Mouse (Mus musculus): Measurements from ENCODE around the gene Gm20538. TPM values are rescaled to one million over a fixed set of nuclear protein-coding genes. Genes with fewer than 3 reads are reported as not detected.

The Gm20538 gene
- total RNA-seq, 2 experiments from 2014 or later = not detected

- TF ChIP-seq CTCF (IDR thresholded peaks at IDR 0.05) = peak; percentile 99
- Histone ChIP-seq H3K4me3 (peak within 1 kb of the TSS; percentile 79), H3K27ac (peak within 1 kb of the TSS; percentile 64)
- DNase-seq (ENCODE audit: extremely low spot score in 1 of 2, low spot score in 2 of 2) = peak; percentile 92
- intact Hi-C loops (cut with DNase I) = no loop called here
These were observed 10.1 kb upstream of the Gm20538 start, which contains the start of gene Hif1an for GRCm38 (mm10) chr19:44562652-44563206. Hif1an (plus strand) TSS chr19:44562850.

DNA sequence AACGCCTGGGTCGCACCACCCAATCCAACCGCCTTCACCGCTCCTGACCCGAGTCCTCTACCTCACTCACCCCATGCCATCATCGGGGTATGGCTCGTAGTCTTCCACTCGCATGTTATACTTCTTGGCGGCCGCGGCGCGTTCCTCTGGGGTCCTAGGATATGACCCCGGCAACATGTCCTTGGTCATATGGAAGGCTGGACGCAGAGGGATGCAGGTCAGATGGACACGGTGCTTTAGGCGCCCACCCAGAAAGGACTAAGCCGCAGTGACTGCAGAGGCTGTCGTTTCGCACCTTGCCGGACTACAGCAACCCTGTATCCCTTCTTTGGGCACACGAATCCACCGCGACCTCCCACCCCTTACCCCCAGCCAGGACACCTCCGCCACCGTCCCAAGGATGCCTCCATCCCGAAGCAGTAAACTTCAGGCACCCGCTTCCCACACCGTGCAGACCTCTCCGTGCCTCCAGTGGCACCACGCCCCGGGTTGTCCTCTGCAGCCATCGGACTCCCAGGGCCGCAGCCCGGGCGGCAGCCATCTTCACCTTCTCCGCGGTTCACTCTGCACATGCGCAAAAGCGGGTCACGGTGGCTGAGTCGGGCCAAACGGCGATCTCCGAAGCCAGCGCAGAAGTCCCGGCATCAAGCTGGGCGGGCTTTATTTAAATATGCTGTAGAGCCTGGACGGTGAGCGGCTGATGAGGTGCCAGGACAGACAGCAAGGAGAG is 2.4 kb upstream of the Gm20538 start, which contains the start of gene Ndufb8:
Ndufb8 (minus strand) TSS at position 580 of the 730 bp plus-strand sequence.
- peak; percentile 94 to 98 for DNase-seq (ENCODE audit: extremely low spot score in 1 of 2, low spot score in 2 of 2)
- peak within 1 kb of the TSS; percentile 85 for H3K4me3 ChIP-seq
- no peak for TF ChIP-seq CTCF (IDR thresholded peaks at IDR 0.05)
- peak within 1 kb of the TSS; percentile 87 for H3K27ac ChIP-seq
- intact Hi-C loops (cut with DNase I) = no loop called here

GRCm38 (mm10) chr19:44554490-44554860 is 1.8 kb upstream of the Gm20538 start:
- no peak for TF ChIP-seq CTCF (IDR thresholded peaks at IDR 0.05)
- intact Hi-C loops (cut with DNase I) = no loop called here
- Histone ChIP-seq H3K4me3 (peak overlapping the region; percentile 85), H3K27ac (peak overlapping the region; percentile 87)
- peak in 1 of 2 experiments; percentile 20 for DNase-seq (ENCODE audit: extremely low spot score in 1 of 2, low spot score in 2 of 2)

GRCm38 (mm10) chr19:44553286-44553685 is 655 bp upstream of the Gm20538 start:
- H3K4me3 ChIP-seq = no peak overlapping the region

DNA sequence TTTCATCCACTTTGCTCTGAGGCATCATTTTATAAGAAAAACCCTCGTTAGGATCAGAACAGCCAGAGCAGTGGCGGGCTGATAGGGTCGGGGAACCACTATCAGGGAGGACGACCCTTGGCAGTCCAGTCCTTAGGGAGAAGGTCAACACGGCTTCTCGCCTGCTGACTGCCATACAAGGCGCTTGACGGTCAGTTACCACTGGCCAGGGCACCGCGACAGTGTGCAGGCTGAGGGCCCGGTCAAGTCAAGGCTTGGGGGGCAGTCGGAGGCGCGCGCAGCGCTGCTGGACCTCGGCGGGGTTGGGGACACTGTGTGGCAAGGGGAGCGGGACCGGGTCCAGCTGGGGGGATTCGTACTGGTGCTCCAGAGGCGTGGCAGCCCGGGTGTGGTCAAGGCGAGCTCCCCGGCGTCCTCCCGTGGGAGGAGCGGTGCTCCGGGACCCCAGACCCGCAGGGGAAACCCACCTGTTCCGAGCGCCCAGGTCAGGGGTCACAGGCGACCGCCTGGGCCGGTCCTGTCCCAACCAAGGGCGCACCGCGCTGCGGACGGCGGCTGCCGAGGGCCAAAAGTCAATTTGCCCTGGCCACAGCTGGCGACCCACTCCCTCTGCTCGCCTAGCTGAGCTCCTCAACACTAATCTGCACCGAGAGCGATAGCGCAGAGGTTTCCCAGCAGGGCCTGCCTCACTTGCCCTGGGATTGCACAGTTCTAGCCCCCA is 7.2 kb downstream of the Gm20538 start, which contains the start of gene Sec31b:
Sec31b (minus strand) TSS at position 544 of the 721 bp plus-strand sequence.
- no peak for TF ChIP-seq CTCF (IDR thresholded peaks at IDR 0.05)
- DNase-seq (ENCODE audit: extremely low spot score in 1 of 2, low spot score in 2 of 2) = peak in 1 of 2 experiments; percentile 17
- Histone ChIP-seq H3K27ac (no peak within 1 kb of the TSS), H3K4me3 (peak within 1 kb of the TSS; percentile 42)
- intact Hi-C loops (cut with DNase I) = loop anchor here (2.0 to 5.0 kb wide), 2 partner anchors 173 to 298 kb away; no protein-coding TSS in a partner anchor

More at GRCm38 (mm10) chr19:44553286-44553685, 655 bp upstream of the Gm20538 start:
- TF ChIP-seq CTCF (IDR thresholded peaks at IDR 0.05) = no peak
- intact Hi-C loops (cut with DNase I) = no loop called here
- H3K27ac ChIP-seq = no peak overlapping the region
- DNase-seq (ENCODE audit: extremely low spot score in 1 of 2, low spot score in 2 of 2) = no peak

DNA sequence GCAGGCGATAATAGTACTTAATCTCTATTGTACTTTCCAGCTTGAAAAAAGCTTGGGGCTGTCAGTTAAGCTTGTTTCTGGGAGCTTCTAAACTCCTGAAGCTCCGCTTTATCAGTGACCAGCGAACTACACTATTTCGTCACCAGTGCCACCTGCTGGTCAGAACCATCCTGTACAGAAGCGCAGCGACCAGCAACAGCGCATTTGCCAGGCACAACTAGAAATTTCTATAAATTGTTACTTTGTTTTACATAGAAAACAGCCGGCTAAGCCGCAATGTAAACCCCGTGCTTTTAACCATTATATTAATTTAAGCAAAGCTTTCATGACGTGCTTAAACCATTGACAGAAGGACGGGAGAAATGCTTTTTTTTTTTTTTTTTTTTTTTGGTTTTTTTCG is 7.9 kb downstream of the Gm20538 start:
- peak; percentile 79 for TF ChIP-seq CTCF (IDR thresholded peaks at IDR 0.05)
- peak; percentile 58 to 64 for DNase-seq (ENCODE audit: extremely low spot score in 1 of 2, low spot score in 2 of 2)
- intact Hi-C loops (cut with DNase I) = loop anchor here (2.0 to 5.0 kb wide), 2 partner anchors 172 to 297 kb away; no protein-coding TSS in a partner anchor
- no peak overlapping the region for H3K4me3 ChIP-seq
- no peak overlapping the region for H3K27ac ChIP-seq

- Histone ChIP-seq H3K4me3 (no peak overlapping the region), H3K27ac (no peak overlapping the region)
- intact Hi-C loops (cut with DNase I) = loop anchor here (2.0 kb wide), 1 partner anchor 172 kb away; no protein-coding TSS in a partner anchor
- no peak for TF ChIP-seq CTCF (IDR thresholded peaks at IDR 0.05)
- DNase-seq (ENCODE audit: extremely low spot score in 1 of 2, low spot score in 2 of 2) = no peak
These were observed 8.3 kb downstream of the Gm20538 start for GRCm38 (mm10) chr19:44544372-44544771.

DNA sequence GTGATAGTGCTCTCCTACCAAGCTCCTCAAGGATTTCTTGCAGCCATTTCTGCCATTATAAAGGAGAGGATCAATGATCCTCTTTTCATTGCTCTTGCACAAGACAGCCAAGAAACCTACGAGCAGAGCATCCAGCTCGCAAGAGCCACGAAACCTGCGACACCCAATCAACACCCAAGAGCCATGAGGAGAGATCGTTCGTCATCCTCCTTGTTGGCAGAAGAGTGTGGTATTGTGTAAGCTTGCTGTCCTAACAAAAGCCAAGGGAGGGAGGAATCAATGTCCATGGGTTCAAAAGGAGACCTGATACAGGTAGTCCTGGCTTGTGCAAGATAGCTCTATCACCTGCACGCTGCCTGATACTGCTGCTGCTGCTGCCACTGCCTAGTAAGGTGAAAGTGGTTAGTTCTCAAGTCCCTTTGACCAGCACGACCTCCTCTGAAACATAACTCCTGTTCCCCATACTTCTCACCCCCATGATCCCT is 9.9 kb downstream of the Gm20538 start:
- no peak for TF ChIP-seq CTCF (IDR thresholded peaks at IDR 0.05)
- intact Hi-C loops (cut with DNase I) = no loop called here
- DNase-seq (ENCODE audit: extremely low spot score in 1 of 2, low spot score in 2 of 2) = no peak

GRCm38 (mm10) chr19:44537416-44537815 is 15.2 kb downstream of the Gm20538 start:
- DNase-seq (ENCODE audit: extremely low spot score in 1 of 2, low spot score in 2 of 2) = no peak
- no peak overlapping the region for H3K27ac ChIP-seq
- H3K4me3 ChIP-seq = no peak overlapping the region
- no peak for TF ChIP-seq CTCF (IDR thresholded peaks at IDR 0.05)
- intact Hi-C loops (cut with DNase I) = loop anchor here (5.0 kb wide), 1 partner anchor 345 kb away; the partner anchor contains the start of gene Pkd2l1

More for the DNA sequence above, 9.9 kb downstream of the Gm20538 start:
- Histone ChIP-seq H3K4me3 (no peak overlapping the region), H3K27ac (no peak overlapping the region)

DNA sequence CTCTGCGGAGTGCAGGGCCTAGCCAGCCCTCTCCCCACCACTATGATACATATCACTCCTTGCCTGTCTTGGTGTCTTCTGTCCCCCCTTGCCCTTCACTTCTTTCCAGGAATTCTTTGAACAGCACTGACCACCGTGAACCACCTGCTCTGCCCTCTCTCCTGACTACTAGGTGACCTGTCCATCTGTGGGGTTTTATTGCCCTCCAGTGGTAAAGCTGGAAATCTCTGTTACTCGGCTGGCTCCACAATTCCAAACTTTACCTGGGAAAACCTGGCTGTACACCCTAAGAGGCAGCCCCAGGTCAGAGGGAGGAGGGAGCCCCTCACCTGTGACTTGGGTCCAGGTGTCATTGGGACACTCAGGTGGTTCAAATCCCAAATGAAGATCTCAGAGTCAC is 17.3 kb downstream of the Gm20538 start:
- peak; percentile 51 for TF ChIP-seq CTCF (IDR thresholded peaks at IDR 0.05)
- DNase-seq (ENCODE audit: extremely low spot score in 1 of 2, low spot score in 2 of 2) = no peak
- Histone ChIP-seq H3K27ac (no peak overlapping the region), H3K4me3 (no peak overlapping the region)
- intact Hi-C loops (cut with DNase I) = loop anchor here (5.0 kb wide), 1 partner anchor 343 kb away; the partner anchor contains the start of gene Pkd2l1

DNA sequence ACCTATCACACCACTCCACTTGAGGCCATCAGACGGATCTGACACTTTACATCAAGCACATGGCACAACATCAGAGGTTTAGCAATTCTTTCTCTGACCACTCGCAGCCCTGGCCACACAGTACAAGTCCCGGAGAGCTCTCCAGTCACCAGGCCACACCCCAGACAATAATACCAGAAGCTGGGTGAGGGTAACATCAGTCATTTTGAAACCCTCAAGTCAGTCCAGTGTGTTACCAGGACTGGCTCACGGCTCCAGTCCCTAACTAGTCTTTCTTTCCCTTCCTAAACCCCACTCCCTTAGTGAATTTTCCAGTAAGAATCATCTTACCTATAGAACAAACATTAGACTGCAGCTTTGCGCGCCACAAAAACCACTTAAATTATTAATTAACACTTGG is 22.6 kb downstream of the Gm20538 start:
- intact Hi-C loops (cut with DNase I) = loop anchor here (5.0 kb wide), 1 partner anchor 368 kb away; no protein-coding TSS in a partner anchor

More for the DNA sequence above, 22.6 kb downstream of the Gm20538 start:
- no peak for DNase-seq (ENCODE audit: extremely low spot score in 1 of 2, low spot score in 2 of 2)
- no peak for TF ChIP-seq CTCF (IDR thresholded peaks at IDR 0.05)
- Histone ChIP-seq H3K4me3 (no peak overlapping the region), H3K27ac (no peak overlapping the region)
